Mouse (Mus musculus) embryo, embryonic 11.5 days (tissue): Measurements from ENCODE around the gene Camkmt.

Experiments
- DNase-seq: peaks from one replicate; pipeline ENCODE4 v3.0.0-alpha.2; 2012; ENCODE audit warnings: low read depth, low spot score

The Camkmt gene

DNA sequence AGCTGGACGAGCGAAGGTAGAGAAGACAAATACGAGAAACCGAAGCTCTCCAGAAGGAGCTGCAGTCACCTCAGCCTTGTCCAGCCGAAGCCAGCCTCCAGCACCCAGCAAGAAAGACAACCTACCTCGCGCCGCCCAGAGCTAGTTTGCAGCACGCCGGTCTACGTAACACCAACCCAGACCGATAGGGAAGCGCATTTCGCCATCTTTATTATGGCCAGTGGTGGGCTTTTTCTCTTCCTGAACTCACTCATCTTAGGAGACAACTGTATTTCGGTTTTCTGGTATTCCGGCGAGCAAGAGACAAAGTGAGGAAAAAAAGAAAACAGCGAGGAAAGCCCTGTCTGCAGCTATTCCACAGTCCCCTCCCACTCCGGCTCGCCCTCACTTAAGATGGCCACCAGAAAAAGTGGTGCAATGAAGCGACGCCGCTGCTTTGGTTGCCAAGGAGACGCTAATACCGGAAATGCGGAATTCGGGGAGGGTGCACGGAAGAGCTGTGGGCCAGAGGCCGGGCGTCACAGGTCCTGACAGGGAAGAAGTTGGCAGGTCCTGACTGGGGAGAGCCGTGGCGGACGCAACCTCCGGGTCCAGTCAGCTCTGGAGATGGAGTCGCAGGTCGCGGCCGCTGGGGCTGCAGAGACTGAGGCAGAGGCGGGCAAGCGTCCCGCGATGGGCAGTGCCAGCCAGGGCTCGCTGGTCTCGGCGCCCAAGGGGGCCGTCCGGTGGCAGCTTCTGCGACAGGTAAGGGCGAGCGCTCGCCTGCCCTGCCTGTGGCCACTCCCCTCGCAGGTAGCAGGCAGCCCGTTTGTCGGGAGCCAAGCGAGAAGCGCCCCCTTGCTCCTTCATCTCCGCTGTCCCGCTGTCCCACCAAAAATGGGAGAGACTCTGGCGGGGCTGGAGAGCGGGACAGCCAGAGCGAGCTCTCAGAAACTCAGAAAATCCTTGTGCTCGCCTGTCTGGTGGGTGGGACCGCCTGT, at the start of gene Camkmt, which contains the start of gene Prepl:
Camkmt (plus strand) TSS at position 433 of the 980 bp plus-strand sequence.
Prepl (minus strand) TSS at position 122 of the 980 bp plus-strand sequence.
- peak; percentile 95 for DNase-seq

DNA sequence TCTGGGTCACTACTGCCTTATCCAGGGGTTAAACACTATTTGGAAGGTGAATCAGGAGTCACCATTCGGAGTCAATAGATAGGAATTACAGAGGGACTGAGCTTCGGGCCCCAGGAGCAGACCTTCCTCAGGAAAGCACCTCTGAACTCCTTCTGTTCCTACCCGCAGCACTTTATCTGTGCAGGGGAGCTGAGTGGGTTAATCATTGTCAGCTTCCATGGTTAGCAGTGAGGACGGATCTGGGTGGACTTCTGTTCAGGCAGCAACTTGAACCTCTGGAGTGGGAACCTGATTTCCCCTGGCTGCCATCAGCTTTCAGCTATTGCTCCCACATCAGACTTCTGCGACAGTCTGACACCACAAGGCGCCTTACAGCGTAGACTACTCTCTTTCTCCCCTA, 49.4 kb upstream of the Camkmt start:
- no peak for DNase-seq

DNA sequence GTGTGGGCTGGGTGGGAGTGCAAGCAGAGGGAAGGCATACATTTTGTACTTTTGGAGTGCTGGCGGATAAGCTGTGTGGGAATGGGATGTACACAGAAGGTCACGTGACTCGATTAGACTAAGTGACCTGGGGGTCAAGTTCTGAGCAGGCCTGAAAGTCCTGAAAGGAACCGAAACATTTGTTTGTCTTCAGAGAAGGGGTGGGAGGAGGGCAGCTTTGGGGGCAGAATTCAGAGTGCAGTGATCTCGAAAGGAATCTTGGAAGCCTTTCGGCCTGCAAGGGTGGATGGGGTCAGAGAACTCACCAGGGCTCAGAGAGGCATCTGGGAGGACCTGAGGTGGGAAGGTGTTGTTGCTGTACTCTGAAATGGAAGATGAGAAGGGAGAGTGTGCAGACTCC, 47.9 kb upstream of the Camkmt start:
- DNase-seq: no peak

DNA sequence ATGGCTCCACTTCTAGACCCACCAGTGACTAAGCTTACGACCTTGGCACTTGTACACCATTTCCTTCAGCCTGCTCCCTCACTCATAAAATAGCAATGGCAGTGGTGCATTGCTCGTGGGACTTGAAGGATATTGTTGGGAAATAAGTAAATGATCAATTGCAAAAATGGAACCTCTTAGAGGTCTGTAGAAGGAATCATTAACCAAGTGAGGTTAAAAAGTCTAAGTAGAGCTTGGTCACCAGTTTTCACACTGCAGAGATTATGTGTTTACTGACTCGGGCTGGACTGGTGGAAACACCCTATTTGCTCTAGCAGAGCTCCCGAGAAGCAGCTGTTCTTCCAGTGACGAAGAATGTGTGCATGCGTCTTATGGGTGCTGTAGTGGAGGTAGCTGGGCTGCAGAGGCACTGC, 46.9 kb upstream of the Camkmt start:
- no peak for DNase-seq

DNA sequence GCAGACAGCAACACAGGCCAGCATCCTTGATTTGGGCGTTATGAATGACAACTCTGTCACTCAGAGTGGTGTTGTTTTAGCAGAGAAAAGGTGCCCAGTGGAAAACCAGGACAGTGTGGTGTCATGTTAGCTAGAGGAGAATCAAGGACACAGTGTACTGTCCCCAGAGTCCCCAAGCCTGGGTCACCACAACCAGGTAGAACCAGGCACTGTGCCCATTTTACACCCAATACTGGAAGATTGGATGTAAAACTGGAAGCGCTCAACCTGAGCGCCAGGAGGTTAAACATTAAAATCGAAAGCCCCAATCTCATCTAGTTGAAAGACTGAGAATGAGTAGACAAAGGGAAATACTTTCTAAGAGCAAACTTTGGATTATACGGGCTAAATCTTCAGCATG, 45.9 kb upstream of the Camkmt start:
- no peak for DNase-seq

DNA sequence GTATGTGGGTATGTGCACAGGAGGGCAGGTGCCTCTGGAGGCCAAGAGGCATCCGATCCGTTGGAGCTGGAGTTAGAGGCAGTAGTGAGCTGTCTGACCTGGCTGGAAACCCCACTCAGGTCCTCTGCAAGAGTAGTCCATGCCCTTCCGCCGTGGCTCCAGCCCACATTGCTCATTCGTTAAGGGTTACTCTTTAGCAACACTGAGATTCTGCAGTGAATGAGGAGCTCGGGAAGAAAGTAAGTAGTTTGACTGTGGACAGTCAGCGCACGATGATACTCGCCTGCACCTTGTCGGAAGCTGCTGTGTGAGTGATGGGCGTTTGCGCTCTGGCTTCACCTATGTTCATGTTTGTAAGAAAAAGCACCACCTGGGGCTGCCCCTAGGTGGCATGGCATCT, 45.2 kb upstream of the Camkmt start:
- no peak for DNase-seq

DNA sequence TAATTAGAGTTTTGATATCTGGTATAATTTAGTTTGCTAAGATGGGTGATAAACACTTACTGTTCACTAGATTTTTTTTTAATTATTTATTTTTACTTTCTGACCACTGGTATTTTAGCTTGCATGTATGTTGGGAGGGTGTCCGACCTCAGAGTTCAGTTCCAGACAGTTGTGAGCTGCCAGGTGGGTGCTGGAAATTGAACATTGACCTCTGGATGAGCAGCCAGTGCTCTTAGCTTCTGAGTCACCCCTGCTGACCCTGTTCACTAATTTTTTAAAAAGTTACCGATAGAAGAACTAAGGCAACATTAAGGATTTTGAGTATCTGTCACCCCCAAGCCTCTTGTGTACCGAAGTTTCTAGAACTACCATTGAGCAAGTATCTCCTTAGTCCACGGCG, 42.0 kb upstream of the Camkmt start:
- DNase-seq: no peak

DNA sequence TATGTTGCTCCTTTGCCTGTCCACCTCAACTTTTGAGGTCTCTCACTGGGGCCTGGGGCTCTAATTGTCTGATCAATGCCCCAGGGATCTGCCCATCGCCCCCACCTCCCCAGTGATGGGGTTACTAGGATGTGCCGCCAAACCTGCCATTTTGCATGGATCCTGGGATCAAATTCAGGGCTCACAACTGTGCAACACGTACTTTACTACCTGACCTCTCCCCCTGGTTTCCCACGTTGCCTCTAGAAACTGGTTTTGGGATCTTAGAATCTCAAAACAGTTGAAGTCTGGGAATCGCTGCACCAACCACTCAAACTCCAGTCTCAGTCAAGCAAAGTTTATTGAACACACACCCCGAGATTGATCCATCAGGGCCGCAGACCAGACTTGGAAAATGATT, 32.1 kb upstream of the Camkmt start:
- DNase-seq: no peak

DNA sequence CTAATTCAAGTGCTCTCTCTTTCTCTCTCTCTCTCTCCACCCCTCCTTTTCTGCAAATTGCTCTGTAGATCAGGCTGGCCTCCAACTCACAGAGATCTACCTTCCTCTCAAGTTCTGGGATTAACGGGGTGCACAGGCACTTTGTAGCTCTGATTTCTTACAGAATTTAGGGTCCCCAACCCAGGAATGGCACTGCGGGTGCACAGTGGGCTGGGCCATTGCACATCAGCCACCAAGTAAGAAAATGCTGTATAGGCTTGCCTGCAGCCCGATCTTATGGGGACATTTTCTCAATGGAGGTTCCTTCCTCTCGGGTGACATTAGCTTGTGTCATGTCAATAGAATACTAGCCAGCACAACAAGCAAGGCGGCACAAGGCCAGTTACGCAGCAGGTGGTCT, 31.2 kb upstream of the Camkmt start:
- no peak for DNase-seq

DNA sequence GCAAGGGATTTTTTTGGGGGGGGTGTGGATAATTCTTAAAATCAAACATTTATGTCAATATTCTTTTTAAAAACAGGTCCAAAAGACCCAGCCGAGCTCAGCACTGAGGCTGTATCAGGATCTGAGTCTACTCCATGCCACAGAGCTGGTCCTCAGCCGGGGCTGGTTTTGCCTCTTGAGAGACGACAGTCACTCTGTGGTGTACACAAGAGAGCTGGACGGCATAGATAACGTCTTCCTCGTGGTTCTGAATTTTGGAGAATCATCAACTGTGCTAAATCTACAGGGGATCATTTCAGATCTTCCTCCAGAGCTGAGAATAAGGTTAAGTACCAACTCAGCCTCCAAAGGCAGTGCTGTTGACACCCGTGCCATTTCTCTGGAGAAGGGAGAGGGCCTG, 26.8 kb upstream of the Camkmt start:
- no peak for DNase-seq

DNA sequence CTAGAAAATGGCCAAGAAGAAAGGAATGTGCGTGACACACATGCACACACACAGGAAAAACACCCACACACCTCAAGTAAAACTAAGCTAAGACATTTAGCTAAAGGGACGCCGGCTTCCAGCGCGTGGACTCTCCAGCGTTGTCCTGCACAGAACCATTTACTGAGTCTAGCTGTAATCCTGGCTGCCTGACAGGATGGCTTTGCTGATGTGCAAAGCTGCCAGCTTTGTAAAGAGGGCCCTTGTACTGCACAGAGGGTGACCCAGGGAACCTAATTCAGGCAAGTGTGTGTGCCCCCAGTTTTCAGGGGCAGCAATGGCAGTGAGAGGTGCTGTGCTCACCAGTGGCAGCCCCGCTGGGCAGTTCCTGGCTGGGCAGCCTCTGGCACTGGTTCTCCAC, 23.0 kb upstream of the Camkmt start:
- no peak for DNase-seq

DNA sequence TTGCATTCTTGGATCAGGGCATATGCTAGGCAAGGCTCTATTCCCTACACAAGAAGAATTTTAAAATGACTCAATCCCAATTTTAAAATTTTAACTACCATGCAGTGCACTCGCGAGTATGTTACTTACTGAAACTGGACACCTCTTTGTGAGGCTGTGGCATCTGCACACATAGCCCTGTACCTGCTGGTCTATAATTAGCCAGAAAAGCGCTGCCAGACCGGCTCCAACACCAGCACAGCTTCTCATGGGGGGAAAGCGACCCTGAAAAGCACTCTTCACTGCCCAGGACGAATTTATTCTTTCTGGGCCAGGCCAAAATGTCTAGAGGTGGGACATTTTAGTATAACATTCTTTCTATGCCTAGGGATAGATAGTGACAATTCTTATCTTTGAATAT, 19.7 kb upstream of the Camkmt start:
- no peak for DNase-seq

DNA sequence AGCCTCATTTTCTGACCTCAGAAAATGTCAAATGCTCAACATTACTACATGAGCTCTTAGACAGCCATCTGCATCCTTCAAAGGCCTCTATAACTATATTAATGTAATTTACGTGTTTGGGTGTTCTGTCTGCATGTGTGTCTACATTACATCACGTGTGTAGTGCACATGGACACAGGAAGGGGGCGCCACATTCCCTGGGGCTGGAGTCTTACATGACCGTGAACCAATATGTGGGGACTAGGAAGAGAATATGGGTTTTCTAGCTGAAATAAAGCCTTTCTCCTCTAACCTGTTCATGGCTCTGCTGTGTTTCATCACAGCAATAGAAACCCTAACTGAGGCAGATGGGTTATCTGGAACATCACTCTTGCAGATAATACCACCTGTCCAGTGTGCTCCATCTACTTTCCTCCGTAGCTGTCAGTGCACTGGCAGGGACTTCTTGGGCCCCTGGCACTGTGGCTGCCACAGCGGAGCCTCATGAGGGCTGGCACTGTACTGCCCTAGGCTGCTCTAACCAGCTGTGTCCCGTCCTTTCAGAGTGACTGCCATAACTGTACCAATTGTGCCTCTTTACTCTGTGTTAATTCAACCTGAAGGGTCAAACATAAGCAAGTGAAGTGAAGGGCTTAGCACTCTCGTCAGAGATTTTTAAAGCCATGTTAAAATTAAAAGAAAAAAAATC, 19.1 kb upstream of the Camkmt start:
- no peak for DNase-seq

DNA sequence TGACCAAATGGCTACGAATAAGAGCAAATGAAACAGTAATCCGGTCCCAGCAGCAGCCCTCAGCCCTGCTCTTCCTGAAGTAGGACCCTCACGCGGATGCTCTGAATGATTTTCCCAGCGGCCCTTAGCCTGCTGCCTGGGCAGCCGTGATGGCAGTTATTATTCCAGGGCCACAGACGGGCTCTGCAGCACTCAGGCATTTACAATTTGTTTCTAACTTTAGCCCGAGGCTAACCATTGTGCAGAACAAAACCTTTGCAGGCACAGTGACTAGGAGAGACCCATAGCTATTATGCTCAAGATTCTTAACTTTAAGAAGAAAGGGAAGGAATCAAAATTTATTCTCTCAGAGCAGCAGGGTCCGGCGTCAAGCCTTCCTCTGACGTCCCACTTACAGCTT, 18.0 kb upstream of the Camkmt start:
- DNase-seq: no peak

DNA sequence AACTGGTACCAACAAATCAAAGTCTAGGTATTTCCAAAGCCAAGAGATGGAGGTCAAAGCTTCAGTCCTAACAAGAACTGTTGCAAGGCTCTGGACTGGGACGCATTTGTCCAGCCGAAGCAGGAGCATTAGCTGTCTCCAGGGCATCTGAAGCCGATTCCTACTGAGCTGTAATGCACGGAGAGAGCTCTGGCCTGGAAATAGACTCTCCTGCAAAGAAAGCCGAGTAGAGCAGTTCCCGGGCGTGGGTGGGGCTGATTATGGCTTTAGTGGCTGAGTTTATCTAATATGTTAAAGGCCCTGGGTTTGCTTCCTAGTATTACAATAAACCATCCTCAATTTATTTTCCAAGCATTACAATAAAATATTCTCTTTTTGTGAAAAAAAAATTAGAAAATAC, 17.1 kb upstream of the Camkmt start:
- DNase-seq: no peak

DNA sequence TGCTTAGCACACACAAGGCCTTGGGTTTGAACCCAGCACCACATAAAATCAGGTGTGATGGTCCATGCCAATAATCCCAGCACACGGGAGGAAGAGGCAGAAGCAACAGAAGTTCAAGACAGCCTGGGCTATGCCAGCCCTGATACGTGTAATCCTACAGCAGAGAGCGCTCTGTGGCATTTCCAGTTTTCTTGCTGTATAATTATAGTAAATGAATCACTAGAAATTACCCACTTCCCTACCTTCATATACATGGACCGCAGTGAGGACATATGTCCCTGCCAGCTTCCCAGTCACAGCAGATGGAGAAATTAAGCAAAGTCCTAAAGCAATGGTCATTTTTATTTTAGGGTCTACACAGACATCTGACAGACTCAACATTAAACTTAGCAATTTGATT, 16.3 kb upstream of the Camkmt start:
- DNase-seq: no peak

DNA sequence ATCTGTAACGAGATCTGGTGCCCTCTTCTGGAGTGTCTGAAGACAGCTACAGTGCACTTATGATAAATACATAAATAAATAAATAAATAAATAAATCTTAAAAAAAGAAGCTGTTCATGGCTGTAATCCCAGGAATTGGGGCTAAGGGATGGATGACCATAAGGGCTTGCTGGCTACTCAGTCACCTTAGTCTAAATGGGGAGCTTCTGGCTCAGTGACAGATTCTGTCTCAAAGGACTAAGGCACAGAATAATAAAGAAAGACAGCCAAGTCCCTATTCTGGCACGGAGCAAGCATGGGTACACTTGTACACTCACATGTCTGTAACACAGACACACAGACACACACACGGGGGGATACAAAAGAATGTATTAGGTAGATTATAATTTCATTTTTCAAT, 11.1 kb upstream of the Camkmt start:
- no peak for DNase-seq

DNA sequence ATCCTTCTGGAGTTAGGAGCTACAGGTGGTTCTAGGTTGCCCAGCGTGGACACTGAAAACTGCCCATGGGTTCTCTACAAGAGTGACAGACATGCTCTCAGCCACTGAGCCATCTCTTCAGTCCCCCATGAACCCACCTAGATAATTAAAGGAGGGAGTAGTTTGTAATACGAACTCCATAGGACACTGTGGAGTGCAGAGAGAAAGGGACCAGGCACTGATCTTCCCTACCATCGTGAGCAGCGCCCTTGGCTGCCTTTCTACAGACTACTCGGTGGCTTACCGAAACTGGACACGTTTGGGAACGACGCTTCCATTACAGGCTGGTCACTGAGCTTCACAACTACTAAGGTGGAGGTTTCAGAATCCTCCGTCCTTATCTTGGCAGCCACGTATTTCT, 9.6 kb upstream of the Camkmt start:
- DNase-seq: no peak

DNA sequence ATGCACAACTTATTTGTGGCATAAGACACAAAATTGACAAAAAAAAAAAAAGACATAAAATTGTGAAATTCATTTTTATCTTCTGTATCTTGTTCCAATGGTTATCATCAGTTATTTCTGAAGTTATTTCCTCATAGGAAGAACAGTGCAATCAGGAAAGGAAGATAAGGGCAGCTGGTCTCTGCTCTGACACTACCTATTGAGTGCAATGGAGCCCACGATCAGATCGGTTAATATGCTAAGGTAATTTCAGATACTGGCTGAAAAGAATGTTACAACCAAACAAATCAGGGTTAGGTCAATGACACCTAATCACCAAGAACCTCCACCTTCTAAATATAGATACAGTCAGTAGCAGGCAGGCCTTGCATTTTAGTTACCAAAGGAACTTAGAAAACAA, 5.0 kb upstream of the Camkmt start:
- DNase-seq: no peak

DNA sequence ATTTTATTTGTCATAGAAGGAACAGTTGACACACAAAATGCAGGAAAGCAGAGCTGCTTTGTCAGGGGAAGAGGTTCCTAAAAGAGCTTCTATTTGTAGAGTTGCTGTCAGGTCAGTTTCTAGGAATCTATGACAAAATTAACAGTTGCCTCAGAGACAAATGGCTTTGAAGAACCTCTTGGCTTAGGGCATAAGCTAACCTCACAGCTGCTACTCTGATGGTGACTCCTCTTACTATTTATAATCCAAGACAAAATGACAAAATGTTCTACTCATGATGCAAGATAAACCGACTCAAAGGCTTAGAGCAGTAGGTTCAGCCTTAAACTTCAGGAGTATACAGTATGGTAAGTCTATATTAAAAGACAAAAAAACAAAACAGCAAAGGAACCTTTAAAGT, 3.9 kb upstream of the Camkmt start:
- DNase-seq: no peak

DNA sequence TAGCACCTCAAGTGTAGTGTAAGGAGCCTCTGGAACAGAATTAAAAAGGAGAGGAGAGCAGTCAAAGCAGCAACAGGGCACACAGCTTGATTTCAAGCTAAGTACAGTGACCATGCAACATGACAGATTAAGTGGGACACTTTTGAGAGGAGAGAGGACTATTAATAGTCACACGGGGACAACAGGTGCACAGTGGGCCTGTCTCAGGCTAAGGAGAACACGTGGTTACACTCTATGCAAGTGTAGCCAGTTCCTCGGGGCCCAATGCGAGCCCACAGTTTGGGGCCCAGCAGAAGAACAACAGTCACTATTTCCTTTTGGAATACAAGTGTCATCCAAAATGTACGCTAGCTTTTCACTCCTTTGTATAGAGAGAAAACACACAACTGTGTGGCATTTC, 2.8 kb upstream of the Camkmt start:
- DNase-seq: no peak

DNA sequence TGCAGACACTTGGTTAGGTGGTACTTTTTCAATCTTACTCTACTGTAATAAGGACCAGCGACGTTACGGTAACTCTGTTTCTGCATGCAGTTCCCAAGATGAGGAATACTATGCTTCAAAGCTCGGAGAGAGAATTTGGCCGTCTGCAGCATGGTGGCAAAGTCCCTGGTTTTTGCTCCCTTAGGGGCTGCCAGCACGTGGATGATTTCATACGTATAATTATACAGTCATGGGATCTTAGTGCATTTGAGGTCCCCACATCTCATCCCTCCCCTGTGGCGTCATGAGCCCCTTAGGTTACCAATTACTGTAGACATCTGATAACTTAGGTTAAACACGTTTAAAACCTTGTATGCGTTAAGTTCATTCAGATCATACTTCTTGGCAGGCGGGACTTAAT, 2.0 kb upstream of the Camkmt start:
- DNase-seq: no peak

DNA sequence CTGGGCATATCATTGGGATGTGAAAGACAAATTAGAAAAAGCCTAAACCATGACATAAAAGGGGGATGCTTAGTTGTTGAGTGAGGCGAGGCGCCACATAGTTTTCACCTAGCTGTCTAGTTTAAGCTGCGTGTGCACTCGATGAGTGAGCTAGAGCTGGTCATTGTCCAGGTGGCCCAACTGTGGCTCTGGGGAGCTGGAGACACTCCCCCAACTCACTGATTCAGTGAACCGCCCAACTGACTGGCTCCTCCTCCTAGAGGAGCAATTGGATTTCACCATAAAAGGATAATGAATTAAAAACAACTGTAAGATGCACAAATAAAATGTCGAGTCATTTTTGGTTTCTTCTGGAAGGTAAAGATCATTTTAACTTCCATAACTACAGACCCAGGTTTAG, 1.3 kb upstream of the Camkmt start:
- no peak for DNase-seq
